Mouse (Mus musculus): ENCODE measurements around the gene Tspan32. TPM values are rescaled to one million over a fixed set of nuclear protein-coding genes. Genes with fewer than 3 reads are reported as not detected.

The Tspan32 gene
- total RNA-seq, 1 experiment from 2014 or later, result 119 TPM

DNA sequence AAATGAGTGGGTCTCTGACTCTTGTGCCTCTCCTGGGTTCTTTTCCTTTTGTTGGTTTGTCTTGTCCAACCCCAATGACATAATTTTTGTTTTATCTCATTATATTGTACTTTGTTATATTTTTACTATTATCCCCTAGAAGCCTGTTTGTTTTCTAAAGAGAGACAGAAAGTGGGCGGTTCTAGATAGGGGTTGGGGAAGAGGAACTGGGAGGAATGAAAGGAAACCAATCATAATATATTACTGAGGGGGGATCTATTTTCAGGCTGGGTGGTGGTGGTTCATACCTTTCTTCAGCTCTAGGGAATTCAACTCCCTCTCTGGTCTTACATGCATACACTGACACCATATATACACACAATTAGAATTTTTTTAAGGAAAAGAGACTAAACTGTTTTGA lies 19.4 kb downstream of the Tspan32 start:
- no peak for ATAC-seq (replicated peaks; ENCODE audit: low read depth, poor library complexity, severe bottlenecking)

DNA sequence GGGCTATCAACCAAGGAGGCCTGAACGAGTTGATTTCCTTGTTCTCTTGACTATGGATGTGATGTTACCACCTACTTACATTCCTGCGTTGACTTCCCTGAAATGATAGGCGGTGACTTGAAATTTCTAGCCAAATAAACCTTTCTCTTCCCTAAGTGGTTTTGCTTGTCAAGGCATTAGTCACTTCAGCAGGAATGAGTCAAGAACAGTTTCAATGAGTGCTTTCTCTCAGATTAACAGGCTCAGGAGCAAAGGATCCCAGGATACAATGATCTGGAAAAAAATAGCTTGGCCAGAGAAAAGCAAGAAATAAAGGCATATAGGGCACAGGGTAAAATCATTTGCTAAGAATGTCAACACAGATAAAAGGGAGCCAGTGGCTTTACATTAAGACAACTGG lies 20.6 kb downstream of the Tspan32 start:
- no peak for ATAC-seq (replicated peaks; ENCODE audit: low read depth, poor library complexity, severe bottlenecking)

DNA sequence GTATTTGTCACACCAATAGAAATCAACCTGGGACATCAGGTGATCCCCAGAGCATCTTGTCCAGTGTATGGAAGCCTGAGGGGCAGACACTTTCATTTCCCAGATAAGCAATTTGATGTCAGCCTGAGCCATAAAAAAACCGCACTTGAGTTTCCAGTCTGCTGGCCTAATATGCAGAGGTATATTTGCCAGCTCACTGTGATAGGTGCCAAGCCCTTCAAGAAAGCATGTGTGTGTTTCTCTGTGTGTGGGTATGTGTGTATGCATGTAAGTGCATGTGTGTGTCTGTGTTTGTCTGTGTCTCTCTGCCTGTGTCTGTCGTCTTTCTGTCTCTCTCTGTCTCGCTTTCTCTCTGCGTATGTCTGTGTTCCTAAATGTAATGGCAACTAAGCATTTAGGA lies 22.4 kb downstream of the Tspan32 start:
- ATAC-seq (replicated peaks; ENCODE audit: low read depth, poor library complexity, severe bottlenecking), result no peak

DNA sequence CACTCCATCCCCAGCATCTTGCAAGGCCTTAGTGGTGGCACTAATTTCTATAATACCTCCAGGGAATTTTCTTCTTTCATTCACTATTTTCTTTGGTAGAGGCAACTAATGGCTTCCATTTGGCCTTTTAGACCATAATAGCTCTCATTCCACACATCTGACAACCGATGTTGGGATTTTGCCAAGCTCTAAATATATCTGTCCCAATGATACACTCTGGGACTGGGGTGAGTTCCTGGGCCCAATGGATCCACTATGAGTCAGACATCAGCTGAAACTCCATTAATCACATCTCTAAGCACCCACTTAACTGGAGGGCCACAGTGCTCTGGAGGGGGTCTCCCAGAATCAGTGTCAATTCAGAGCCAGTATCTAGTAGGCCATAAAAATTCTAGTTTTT lies 27.0 kb downstream of the Tspan32 start:
- no peak for ATAC-seq (replicated peaks; ENCODE audit: low read depth, poor library complexity, severe bottlenecking)

DNA sequence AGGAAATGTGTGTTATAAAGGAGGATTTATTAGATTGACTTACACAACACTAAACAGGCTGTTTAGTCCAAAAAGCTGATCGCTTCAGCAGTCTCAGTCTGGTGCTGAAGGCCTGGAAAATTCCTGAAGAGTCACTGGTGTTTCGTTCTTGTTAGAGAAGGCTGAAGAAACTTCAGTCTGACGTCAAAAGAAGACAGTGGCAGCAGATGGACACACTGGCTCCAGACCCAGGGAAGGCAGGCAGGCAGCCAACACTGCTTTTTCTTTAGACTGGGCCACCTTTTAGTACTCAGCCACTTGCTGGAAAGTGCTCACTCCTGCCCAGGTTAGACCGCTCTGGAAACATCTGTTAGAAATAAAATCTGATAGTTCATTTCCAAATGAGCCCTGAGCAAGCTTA lies 28.7 kb downstream of the Tspan32 start:
- ATAC-seq (replicated peaks; ENCODE audit: low read depth, poor library complexity, severe bottlenecking), result no peak

DNA sequence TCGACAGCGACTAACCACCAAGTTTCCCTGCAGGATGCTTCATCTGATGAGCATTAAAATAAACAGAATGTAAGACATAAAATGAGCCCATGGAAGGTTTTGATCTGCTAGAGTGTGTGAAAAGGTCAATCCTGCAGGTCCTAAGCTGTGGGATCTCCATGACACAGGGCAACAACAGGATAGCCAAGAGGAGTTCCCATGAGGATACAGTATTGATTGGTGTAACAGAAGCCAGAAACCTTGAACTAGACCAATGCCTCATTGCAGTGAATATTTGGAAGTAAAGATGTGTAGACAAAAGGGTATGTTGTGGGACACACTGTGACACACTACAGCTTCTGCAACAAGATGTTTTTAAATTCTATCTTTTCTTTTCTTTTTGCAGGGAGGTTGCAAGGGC lies 29.3 kb downstream of the Tspan32 start:
- no peak for ATAC-seq (replicated peaks; ENCODE audit: low read depth, poor library complexity, severe bottlenecking)

DNA sequence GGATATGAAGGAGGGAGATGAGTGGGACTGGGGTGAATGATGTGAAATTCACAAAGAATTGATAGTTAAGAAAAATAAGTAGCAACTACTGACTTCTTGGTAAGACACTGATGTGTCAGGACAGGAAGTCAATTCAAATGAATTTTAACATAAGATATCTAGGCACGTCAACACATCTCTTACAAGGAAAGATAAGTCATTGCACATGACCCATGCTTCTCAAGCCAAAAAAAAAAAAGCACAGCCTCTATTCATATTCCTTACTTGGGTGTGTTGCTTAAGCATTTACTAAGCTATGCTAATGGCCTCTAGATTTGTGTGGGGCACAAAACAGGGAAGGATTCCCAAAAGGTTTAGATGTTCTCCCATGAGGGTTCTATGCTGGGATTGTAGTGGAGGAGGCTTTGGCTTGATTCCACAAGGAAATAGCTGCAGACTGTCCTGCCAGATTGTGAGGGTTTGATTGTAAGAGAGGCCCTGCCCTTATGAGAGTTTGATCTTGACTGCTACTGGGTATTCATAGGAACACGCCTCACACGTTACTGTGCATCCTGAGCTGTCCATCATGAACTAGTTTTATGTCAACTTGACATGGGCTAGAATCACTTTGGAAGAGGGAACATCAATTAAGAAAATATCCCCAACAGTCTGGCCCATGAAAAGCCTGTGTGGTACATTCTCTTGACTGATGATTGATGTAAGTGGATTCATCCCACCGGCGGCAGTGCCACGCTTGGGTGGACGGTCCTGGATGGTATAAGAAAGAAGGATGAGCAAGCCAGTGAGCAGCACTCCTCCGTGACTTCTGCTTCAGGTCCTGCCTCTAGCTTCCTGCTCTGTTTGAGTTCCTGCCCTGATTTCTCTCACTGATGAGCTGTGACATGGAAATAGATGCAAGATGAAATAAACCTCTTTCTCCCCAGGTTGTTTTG lies 29.9 kb downstream of the Tspan32 start:
- ATAC-seq (replicated peaks; ENCODE audit: low read depth, poor library complexity, severe bottlenecking), result no peak

DNA sequence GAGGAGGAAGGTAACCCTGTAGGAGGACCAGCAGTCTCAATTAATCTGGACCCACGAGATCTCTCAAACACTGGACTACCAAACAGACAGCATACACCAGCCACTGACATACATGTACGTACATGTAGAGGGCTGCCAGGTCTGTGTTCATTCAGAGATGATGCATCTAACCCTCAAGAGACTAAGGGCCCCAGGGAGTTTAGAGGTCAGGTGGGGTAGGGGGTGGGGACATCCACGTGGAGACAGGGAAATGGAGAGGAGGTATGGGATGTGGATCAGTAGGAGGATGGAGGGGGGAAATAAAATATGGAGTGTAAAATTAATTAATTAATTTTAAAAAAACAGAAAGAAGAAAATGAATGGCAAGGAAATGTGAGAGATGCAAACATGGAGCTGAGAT lies 31.9 kb downstream of the Tspan32 start:
- no peak for ATAC-seq (replicated peaks; ENCODE audit: low read depth, poor library complexity, severe bottlenecking)

DNA sequence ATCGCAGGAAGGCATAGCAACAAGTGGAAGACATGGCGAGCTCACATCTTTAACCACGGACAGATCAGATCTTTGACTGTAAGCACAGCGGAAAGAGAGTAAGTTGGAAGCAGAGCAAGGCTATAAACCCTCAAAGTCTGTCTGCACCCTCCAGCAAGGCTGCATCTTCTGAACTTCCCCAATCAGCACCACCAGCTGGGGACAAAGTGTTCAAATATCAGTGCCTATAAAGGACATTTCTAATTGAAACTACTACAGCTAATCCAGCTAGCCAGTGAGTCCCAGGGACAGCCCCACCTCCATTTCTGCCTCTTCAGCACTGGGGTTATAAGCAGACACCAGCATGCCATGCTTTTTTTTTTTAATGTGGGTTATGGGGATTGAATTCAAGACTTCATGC lies 32.5 kb downstream of the Tspan32 start:
- peak; percentile 43; the same call in 1 of the 2 replicates for ATAC-seq (replicated peaks; ENCODE audit: low read depth, poor library complexity, severe bottlenecking)

DNA sequence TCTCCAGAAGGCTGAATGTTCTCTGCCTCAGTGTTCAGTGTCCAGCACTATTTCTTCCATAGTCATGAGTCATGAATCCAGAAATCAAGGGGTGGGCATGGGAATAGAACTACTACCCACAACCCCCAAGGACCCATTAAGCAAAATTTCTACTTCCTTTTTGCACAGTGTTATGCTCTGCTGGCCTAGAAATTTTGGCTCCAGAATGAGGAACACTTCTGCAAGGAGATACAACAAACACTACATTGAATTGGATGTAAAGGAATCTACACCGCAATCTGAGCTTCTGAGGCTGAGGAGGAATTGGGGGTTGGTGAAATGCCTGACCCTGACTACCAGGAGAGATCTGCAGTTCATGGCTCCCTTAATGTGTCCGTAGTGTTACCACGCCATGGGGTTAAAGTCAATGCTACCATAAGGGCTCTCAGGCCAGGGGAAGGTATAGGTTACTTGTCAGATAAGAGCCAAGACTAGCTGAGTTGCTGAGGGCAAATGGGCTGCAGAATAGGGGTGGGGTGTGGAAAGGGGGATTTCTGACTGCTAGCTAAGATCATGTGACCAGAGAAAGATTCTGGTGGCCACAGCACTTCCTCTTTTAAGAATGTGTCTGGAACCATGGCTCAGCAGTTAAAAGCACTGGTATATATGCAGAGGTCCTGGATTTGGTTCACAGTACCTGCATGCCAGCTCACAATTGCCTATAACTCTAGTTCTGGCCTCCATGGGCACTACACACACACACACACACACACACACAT lies 33.5 kb downstream of the Tspan32 start:
- peak; percentile 69 for ATAC-seq (replicated peaks; ENCODE audit: low read depth, poor library complexity, severe bottlenecking)

DNA sequence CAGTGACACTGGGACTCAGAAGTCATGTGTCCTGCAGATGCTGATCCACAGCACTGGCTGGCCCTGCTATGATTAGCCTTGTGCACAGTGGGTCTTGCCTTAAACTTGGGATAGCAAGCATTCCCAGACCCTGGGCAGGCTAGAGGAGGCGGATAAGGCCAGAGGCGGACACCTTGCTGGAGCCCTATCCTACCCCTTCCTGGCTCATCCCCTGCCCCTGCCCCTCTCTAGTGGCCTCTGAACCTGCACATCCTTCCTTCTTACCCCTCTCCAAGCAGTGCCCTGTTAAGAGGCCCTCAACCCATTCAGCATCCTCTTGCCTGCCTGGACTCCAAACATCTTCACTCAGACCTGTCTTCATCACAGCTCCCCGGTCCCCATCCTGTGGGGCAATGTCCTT lies 35.7 kb downstream of the Tspan32 start:
- ATAC-seq (replicated peaks; ENCODE audit: low read depth, poor library complexity, severe bottlenecking), result no peak

DNA sequence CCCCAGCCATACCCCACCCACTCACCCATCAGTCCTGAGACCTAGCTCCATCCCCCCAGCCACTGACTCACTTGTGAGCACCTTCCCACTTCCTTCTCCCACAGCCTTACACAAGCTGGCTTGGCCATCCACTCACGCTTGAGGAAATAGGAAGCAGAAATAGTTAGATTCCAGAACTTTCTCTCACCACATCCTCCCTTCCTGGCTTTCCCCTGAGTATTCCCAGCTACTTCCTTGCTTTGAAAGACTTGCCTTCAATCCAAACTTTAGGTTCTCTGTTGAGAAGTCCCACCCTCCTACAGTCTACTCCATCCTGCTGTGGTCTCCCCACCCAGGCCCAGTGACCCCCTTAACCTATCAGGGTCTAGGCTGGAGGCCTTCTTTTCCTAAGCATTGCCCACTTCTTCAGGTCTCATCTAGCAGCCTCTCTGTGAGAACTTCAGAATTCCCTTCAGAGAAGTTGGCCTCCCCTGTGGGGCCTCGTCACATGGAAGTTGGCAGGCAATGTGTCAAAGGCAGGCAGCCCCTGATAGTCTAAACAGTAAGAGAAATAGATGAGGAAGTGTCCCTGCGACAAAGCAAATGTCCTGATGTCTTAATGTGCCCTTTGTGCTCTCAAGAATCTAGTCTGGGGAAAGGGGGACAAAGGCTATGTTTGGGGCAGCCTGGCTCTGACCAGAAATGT lies 36.4 kb downstream of the Tspan32 start:
- ATAC-seq (replicated peaks; ENCODE audit: low read depth, poor library complexity, severe bottlenecking), result no peak

DNA sequence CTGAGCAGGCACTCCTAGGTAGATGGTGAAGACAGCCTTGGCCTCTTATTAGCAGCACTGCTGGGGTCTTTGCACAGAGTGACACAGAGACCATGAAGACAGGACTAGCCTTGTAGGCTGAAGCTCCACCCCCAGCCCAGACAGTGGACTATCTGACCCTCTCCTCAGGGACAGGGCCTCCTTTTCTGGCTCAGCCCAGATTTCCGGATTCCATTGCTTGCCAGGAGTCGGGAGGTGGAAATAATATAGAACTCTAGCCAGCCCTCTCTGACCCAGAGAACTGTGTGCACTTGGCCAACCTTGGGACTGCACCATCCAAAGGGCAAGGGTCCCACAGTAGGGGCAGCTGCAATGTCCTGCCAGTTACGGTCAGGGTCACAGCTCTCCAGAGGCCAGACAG lies 37.2 kb downstream of the Tspan32 start:
- ATAC-seq (replicated peaks; ENCODE audit: low read depth, poor library complexity, severe bottlenecking), result no peak

DNA sequence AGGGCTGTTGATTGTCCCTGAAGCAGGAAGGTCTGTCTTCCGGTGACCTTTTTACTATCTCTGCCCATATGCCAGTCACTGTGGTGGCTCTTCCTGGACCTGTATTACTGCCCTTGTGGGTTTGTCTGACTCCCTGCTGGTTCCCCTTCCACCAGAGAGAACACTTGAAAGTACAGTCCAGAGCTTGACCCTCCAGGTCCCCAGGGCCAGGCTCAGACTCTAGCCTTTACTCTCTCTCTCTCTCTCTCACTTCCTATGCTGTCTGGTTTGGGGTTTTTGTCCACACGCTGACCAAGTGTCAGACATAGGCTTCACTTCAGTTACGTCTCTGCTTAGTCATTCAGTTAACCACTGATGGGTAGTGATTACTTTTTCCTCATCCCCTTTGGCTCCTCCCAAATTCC lies 38.1 kb downstream of the Tspan32 start:
- ATAC-seq (replicated peaks; ENCODE audit: low read depth, poor library complexity, severe bottlenecking), result peak; percentile 59

DNA sequence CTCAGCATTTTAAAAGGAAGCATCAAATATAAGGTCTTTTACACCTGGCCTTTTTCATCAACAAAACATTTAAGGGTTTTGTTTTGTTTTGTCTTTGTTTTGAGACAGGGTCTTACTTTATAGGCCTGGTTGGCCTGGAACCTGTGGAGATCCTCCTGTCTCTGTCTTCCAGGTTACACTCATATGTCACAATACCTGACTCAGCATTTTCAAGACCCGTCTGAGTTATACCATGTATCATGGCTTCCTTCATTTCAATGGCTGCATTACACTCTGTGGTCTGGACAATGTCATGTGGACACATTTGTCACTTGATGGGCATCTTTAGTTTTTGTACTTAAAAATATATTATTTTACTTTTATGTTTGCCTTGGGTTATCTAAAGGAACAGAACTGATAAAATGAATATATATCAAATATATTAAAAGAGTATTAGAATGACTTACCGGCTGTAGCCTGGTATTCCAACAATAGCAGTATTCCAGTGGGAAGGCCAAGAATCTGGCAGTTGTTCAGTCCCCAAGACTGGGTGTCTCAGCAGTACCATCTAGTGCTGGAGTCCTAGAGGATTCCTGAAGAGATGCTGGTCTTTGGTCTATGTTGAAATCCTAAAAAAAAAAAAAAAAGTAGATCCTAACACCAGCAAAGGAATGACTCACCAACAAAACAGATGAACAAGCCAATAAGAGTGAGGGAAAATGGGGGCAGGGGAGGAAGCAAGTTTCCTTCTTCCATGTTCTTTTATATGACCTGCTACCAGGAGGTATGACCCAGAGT lies 39.4 kb downstream of the Tspan32 start:
- ATAC-seq (replicated peaks; ENCODE audit: low read depth, poor library complexity, severe bottlenecking), result no peak

DNA sequence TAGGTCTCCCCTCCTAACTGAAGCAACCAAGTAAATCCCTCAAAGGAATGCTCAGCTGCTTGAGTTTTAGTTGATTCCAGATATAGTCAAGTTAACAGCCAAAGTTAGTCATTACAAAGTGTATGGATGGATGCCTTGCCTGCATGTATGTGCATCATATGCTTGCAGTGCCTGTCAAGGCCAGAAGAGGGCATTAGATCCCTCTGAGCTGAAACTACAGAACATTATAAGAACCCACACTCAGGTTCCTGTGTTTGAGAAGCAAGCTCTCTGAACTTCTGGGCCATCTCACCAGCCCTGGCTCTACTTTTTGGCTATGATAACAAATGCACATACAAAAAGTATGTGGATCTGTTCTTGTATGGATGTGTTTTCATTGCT lies 40.0 kb downstream of the Tspan32 start:
- no peak for ATAC-seq (replicated peaks; ENCODE audit: low read depth, poor library complexity, severe bottlenecking)

DNA sequence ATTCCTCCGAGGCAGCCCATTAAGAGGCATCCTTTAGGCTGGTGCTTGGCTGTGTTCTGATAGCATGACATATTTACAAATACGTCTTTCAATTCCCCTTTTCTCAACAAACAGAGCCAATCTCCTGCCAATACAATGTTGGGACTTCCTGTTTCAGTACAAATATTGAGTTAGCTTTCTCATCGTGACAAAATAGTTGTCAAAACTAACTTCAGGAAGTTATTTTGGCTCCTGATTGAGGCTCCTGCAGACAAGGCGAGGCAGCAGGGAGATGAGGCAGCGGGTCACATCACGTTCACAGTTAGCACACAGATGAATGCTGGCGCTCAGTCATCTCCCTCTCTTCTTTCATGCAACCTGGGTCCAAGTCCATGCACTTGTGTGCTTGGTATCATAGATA lies 41.5 kb downstream of the Tspan32 start:
- peak; percentile 33 for ATAC-seq (replicated peaks; ENCODE audit: low read depth, poor library complexity, severe bottlenecking)

DNA sequence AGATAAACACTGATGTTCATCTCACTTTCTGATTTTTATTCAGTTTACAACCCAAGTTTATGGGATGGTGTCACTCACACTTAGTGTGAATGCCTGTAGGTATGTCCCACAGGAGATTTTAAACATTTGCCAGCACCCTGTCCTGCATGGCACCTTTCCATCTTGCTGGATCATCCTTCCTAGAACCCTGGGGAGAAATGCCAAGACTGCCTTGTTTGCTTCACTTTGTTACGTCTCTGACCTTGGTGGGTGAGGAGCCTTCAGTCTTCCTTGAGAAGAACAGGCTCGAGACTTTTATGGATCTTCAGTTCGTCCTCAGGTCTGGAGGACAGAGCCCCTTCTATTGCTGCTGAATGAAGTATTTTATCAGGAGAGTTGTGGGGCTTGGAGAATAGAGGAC lies 44.5 kb downstream of the Tspan32 start:
- ATAC-seq (replicated peaks; ENCODE audit: low read depth, poor library complexity, severe bottlenecking), result no peak

DNA sequence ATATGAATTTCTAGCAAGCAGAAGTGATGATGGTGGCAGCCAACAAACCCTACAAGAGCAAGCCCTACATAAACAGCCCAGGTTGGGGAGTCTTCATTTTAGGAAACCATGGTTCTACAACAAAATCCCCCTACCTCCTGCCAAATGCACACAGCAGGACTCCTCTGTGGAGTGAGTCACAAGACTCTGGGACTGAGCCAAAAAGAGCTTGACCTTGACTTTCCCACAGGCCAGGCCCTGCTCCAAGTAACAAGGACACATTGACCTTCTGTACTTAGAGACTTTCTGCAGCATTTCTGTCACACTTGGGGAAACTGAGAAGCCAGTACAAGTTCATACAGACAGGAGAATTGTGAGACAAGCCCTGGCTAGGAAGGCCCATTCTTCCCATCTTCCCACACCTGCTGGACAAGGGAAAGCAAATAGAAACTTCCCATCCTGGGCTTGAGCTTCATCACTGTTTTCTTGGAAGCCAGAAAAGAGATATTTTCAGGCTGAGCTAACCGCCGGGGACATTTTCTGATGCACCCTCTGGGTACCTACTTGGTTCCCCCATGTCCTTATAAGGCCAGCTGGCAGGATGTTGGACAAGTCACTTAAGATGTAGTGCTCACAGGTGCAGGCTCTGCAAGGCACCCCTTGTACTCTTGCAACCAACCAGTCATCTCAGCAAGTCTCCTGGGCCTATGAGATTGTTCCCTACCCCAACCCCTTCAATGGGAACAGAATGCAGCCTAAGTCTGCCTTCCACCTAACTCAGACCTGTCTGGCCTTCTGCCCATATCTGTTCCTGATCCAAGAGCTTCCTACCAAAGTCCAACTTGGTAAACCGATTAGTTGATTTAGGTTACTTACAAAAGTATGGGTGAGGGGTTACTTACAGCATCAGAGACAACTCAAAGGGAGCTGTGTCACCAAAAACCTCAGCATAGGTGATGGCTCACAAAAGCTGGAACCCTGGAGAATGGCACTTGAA lies 45.3 kb downstream of the Tspan32 start:
- ATAC-seq (replicated peaks; ENCODE audit: low read depth, poor library complexity, severe bottlenecking), result no peak

Measured in common myeloid progenitor, adult 5-6 weeks (primary cell).